In the genomic region with DNA sequence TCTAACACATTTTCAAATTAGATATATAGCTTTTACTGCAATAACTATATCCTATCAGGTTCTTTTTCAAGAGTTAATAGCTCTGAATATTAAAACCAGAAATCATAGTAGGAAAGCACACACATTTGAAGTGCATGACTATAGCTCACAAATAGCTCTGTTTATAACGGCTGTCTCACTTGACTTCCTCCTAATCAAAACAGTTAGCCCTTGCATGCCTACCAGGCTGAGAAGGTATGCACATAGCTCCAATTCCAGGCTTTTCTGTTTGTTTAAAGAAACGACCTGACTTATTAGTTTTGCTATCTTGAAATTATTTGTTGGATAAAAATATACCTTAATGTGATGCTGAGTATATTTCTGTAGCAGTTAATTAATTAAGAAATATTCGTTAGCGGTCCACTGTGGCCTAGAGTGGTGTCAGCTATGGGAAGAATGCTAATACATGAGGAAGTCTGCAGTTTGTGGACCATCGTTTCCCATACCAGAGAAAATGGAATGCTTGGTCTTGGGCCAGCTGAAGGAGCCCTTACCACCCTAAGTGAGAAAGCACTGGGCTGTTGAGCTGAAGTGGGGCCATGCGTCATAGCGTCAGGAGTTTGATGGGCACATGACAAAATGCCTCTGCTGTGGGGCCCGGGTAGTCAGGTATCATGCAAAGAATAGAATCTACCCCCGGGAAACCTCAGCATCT, we compare ENCODE assay signal across 26 mouse cellular contexts.
A peak's percentile ranks its signal among the peaks of the same experiment; 100 is the strongest.
DNase-seq lines count a peak whose midpoint lies in the region; ATAC-seq and TF ChIP-seq lines count a peak whose summit lies in the region.
"Had no signal": no experiment of that assay in that cellular context is flagged by ENCODE, and none has a peak within 500 bp of the region (broad histone marks: within the 10 kb centered on the region; RNA-seq: fewer than 3 reads in every experiment).

No protein-coding gene starts in this region.

- H3K9me3 ChIP-seq in heart, embryonic 15.5 days (replicated peaks): no peaks in the 10 kb centered on the region
- no peaks in the 10 kb centered on the region for H3K9me3 ChIP-seq in lung, embryonic 14.5 days (ENCODE audit: low read depth, low read length)
- H3K9me3 ChIP-seq: forebrain, embryonic 10.5 days; hindbrain, embryonic 10.5 days; liver, embryonic 13.5 days; midbrain, embryonic 10.5 days; neural tube, embryonic 13.5 days; stomach, embryonic 15.5 days had no signal

- H3K4me2 ChIP-seq in heart, embryonic 15.5 days: no peak overlapping the region
- no peak overlapping the region for H3K4me2 ChIP-seq in lung, embryonic 14.5 days
- H3K4me2 ChIP-seq: liver, embryonic 13.5 days; neural tube, embryonic 13.5 days; stomach, embryonic 15.5 days had no signal

- no peak overlapping the region for H3K9ac ChIP-seq in heart, embryonic 15.5 days
- H3K9ac ChIP-seq in lung, embryonic 14.5 days: no peak overlapping the region
- H3K9ac ChIP-seq: forebrain, postnatal 0 days; liver, embryonic 13.5 days; neural tube, embryonic 13.5 days; stomach, embryonic 15.5 days had no signal

- no peak overlapping the region for H3K4me3 ChIP-seq in heart, embryonic 15.5 days
- no peak overlapping the region for H3K4me3 ChIP-seq in lung, embryonic 14.5 days (ENCODE audit: low read depth, low read length)
- H3K4me3 ChIP-seq: forebrain, embryonic 10.5 days; heart, adult 2 months; hindbrain, embryonic 10.5 days; liver, embryonic 13.5 days; midbrain, embryonic 10.5 days; myocyte; neural tube, embryonic 13.5 days; stomach, embryonic 15.5 days had no signal

- no peak for DNase-seq in heart, postnatal 10 days
- peak; percentile 81 for DNase-seq in Muller cell, postnatal 12 days (ENCODE audit: inconsistent ontology term)
- peak; percentile 34 for DNase-seq in lung, embryonic 14.5 days
- DNase-seq in lung, postnatal 25 days (ENCODE audit: low spot score): peak; percentile 45
- no peak for DNase-seq in right cerebral cortex, adult 18-20 months
- DNase-seq in frontal cortex, adult 2 months (ENCODE audit: extremely low spot score in 1 of 2, low spot score in 1 of 2): no peak
- DNase-seq: adrenal gland, postnatal 36 days; cerebellum, adult 9-11 months; forebrain, postnatal 0 days; gastrocnemius, postnatal 25 days; heart, adult 2 months; kidney, postnatal 4 days; layer of hippocampus, adult 9-11 months; liver, embryonic 13.5 days; thymus, adult 2 months had no signal

- no peaks in the 10 kb centered on the region for H3K27me3 ChIP-seq in heart, embryonic 15.5 days
- H3K27me3 ChIP-seq in lung, embryonic 14.5 days (ENCODE audit: insufficient read depth, low read length): no peaks in the 10 kb centered on the region
- H3K27me3 ChIP-seq: liver, embryonic 13.5 days; neural tube, embryonic 13.5 days; stomach, embryonic 15.5 days had no signal

- no peak for TF ChIP-seq CTCF in lung, embryonic 14.5 days (IDR thresholded peaks at IDR 0.05; ENCODE audit: low read depth)

- WGBS in heart, embryonic 15.5 days: 47% methylated on average over 9 of the region's 9 CpGs
- 53% methylated on average over 9 of the region's 9 CpGs for WGBS in lung, embryonic 14.5 days

- peak overlapping the region; percentile 31; the same call in 1 of the 2 replicates for H3K27ac ChIP-seq in heart, embryonic 15.5 days
- H3K27ac ChIP-seq in lung, embryonic 14.5 days (ENCODE audit: low read depth): no peak overlapping the region
- H3K27ac ChIP-seq: forebrain, embryonic 10.5 days; hindbrain, embryonic 10.5 days; hindbrain, postnatal 0 days; liver, embryonic 13.5 days; midbrain, embryonic 10.5 days; neural tube, embryonic 13.5 days; stomach, embryonic 15.5 days had no signal

- no peaks in the 10 kb centered on the region for H3K36me3 ChIP-seq in heart, embryonic 15.5 days
- H3K36me3 ChIP-seq in lung, embryonic 14.5 days (ENCODE audit: insufficient read depth): no peaks in the 10 kb centered on the region
- H3K36me3 ChIP-seq: forebrain, embryonic 10.5 days; hindbrain, embryonic 10.5 days; liver, embryonic 13.5 days; midbrain, embryonic 10.5 days; neural tube, embryonic 13.5 days; stomach, embryonic 15.5 days had no signal

- peaks cover 18% of the 10 kb centered on the region for H3K4me1 ChIP-seq in heart, embryonic 15.5 days (replicated peaks)
- H3K4me1 ChIP-seq in lung, embryonic 14.5 days (ENCODE audit: insufficient read depth): peaks cover 5% of the 10 kb centered on the region
- H3K4me1 ChIP-seq: forebrain, embryonic 10.5 days; hindbrain, embryonic 10.5 days; liver, embryonic 13.5 days; midbrain, embryonic 10.5 days; neural tube, embryonic 13.5 days; stomach, embryonic 15.5 days had no signal

- intact Hi-C loops in heart, postnatal 10 days (cut with DNase I): no loop called here

- no peak for ATAC-seq in heart, embryonic 15.5 days (replicated peaks; ENCODE audit: insufficient number of reproducible peaks, insufficient read depth, low FRiP score, low read depth)
- ATAC-seq in lung, embryonic 14.5 days (ENCODE audit: insufficient read depth): no peak
- ATAC-seq: CD4-positive, CD25-positive, alpha-beta regulatory T cell, adult 4 months; forebrain, postnatal 0 days; hindbrain, postnatal 0 days; intestine, postnatal 0 days; midbrain, embryonic 16.5 days had no signal

Comparison
In these comparisons a context has a peak if more than half of its experiments do, and no peak if none do; other contexts are left out.
1. DNase-seq: peak in Muller cell, postnatal 12 days (single experiment), lung, embryonic 14.5 days (single experiment) and lung, postnatal 25 days (single experiment); none in heart, postnatal 10 days (0 of 2), right cerebral cortex, adult 18-20 months (single experiment) and frontal cortex, adult 2 months (0 of 2).